Mouse (Mus musculus): ENCODE data around the gene Rack1.

The Rack1 gene

DNA sequence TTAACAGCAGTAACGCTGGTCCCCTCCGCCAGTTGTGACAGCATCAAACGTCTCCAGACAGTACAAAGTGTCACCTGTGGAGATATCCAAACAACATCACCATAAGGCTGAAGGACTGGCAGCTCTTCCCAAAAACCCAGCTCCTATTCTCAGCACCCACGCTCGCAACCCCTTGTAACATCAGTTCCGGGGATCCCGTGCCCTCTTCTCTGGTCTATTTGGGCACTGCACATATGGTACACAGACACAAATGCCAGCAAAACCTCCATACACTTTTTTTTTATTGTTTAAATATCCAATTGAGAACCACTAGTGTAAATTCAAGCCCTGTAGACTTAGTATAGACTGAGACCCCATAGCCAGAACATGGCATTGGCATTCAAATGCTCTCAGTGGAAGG is 4.9 kb upstream of the Rack1 start:
- 93% methylated on average over 7 of the region's 7 CpGs for WGBS

GRCm38 (mm10) chr11:48796290-48796689 is 3.8 kb upstream of the Rack1 start:
- 88% methylated on average over 4 of the region's 4 CpGs for WGBS

DNA sequence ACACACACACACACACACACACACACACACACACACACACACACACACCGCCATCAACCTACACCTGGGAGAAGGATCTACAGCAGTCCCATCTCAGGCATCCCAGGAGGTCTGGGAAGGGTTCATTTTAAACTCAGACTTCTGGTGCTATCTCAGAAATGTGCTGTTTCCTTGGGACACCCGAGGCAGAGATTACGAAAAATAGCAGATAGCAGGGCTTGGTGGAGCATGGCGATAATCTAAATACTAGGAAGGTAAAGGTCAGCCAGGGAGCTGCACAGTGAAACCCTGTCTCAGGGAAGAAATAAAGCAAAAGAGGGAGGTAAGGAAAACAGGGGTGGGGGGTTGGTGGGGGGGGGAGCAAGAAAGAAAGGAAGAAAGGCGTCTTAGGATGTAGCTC is 2.8 kb upstream of the Rack1 start:
- 94% methylated on average over 5 of the region's 5 CpGs for WGBS

DNA sequence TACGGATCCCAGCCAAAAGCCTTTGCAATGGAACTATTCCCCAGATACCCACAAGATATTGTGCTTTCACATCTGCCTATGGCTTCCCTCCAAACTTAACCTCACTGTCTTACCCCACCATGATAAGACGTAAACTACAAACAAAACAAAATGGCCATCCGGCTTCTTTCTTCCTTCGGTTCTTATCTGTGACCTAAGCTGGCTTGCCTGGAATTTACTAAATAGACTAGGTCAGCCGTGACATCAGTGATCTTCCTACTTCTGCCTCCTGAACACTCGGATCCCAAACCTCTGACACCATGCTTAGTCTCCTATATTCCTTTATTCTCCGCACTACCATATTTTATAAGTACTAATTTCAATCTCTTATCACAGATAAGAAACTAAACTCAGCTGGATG is 1.8 kb upstream of the Rack1 start:
- WGBS: 90% methylated on average over 7 of the region's 7 CpGs

DNA sequence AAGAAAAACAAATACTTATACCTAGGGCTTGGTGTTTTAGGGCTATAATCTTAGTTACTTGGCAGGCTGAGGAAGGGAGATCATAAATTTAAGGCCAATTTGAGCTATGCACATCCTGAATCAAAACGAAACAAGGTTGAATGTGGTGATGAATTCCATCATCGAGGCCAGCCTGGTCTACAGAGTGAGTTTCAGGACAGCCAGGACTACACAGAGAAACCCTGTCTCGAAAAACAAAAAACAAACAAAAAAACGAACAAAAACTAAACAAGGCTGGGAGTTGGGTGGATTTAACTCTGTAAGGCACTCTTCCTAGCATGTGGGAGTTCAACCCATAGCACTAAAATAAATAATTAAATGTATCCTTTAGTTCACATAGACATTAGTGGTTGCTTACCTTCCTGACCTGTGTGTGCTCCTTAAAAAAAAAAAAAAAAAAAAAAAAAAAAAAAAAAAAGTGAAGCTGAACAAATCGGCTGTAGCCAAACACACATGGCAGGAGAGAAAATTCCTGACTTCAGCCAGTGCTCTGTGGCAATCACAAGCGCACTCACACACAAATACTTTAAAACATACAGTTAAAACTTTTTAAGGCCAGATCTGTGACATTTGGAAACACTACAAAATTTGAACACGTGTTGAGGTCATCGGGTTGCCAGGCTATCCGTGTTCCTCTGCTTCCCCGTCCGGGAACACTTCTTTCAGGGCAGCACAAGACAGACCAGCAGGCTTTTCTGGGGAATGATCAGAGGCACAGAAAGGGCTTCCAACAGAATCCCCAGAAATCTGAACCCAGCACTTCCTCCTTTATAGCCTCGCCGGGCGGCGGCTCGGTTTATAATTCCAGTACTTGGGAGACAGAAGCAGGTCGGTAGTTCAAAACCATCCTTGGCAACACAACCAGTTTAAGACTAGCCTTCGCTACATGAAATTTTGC is 880 bp upstream of the Rack1 start:
- WGBS: 8% methylated on average over 18 of the region's 18 CpGs

DNA sequence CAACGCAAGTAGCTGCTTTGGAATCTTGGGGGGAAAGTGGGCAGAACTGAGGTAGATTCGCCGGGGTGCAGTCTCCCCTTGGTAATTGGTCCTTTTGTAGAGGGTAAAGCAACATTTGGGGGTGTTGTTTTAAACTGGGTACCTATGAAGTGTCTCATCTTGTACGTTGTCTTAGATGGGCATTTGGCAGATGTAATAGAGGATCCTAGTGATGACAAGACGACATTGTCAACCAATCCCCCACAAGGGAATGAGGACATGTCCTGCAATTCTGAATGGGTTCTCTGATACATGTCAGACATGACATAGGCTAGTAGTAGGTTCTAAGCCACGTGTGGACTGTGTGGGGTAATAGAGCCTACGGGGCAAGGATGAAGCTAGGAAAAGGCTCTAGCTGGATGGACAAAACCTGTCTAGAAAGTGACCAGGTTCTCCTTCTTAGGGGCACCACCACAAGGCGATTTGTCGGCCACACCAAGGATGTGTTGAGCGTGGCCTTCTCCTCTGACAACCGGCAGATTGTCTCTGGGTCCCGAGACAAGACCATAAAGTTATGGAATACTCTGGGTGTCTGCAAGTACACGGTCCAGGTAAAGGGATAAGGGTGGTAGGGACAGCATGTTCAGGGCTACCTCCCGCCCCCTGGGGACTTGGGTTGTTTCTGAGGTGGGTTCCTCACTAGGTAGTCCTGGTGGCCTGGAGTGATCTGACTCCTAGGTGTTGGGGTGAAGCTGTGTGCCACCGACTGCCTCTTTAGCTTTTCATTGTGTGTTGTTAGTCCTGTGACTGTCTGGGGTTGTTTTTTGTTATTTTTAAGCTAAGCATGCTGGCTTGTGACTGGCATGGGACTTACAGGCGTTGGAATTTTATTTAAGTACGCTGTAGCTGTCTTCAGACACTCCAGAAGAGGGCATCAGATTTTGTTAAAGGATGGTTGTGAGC is 2.0 kb downstream of the Rack1 start:
- 60% methylated on average over 17 of the region's 17 CpGs for WGBS

GRCm38 (mm10) chr11:48803988-48804387 is 3.9 kb downstream of the Rack1 start:
- 92% methylated on average over 2 of the region's 2 CpGs for WGBS

- WGBS: 73% methylated on average over 2 of the region's 2 CpGs
These were observed 4.8 kb downstream of the Rack1 start for GRCm38 (mm10) chr11:48804922-48805321.

- 42% methylated on average over 21 of the region's 21 CpGs for WGBS
These were observed 6.9 kb downstream of the Rack1 start for GRCm38 (mm10) chr11:48806856-48807562.

GRCm38 (mm10) chr11:48807563-48808303 is 7.6 kb downstream of the Rack1 start:
- WGBS: 52% methylated on average over 14 of the region's 14 CpGs

DNA sequence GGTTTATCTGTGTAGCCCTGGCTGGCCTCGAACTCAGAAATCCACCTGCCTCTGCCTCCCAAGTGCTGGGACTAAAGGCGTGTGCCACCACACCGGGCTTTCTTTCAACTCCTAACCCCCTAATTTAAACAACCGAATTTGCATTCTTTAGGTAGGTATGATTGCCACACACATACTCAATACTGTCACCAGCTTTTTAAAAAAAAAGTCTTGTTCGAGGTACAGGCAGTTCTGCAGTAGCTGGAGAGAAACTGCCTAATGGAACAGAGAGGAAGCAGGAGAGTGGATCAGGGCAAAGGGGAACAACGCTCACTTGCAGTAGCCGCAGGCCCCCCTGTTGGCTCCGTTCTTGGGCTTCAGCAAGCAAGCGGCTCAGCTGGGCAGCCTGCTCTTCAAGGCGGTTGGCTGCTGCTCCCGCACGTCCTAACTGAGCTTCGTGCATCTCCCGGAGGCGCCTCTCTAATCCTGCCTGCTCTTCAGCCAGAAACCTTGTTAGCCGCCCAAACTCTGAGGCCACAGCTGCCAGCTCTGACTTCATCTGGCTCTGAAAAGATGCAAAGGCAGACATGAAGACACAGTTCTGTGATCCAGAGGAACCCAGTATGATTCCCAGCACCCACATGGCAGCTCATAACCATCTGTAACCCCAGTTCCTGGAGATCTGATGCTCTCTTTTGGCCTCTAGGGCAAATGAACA is 8.8 kb downstream of the Rack1 start:
- 43% methylated on average over 16 of the region's 16 CpGs for WGBS

DNA sequence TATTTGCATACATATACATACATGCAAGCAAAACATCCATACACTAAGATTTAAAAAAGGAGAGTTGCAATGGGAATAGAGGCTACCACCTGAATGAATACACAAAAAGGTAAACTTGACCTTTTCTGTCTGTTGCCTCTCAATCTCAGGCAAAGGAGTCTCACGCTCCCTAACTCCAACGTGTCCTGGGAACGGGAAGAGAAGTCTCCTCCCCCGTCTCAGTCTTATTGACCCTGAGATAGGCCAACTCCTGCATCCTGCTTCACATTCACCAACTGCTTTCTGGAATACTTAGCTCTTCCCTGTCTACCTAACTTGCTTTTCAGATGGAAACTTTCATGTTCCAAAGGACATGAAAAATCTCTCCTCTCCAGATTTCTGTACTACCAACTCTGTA is 9.3 kb downstream of the Rack1 start:
- 75% methylated on average over 4 of the region's 4 CpGs for WGBS

- 68% methylated on average over 2 of the region's 2 CpGs for WGBS
These were observed 10.0 kb downstream of the Rack1 start for GRCm38 (mm10) chr11:48810142-48810541.

- 58% methylated on average over 16 of the region's 16 CpGs for WGBS
These were observed 15.7 kb downstream of the Rack1 start for GRCm38 (mm10) chr11:48815851-48816250.

GRCm38 (mm10) chr11:48816281-48816781 is 16.2 kb downstream of the Rack1 start:
- 2% methylated on average over 23 of the region's 23 CpGs for WGBS

GRCm38 (mm10) chr11:48816800-48817665 is 16.9 kb downstream of the Rack1 start, which contains the start of gene Trim41:
Trim41 (minus strand) TSS chr11:48817353.
- WGBS: under 1% methylated on average over 77 of the region's 77 CpGs

GRCm38 (mm10) chr11:48817794-48818193 is 17.7 kb downstream of the Rack1 start:
- WGBS: 2% methylated on average over 9 of the region's 9 CpGs

DNA sequence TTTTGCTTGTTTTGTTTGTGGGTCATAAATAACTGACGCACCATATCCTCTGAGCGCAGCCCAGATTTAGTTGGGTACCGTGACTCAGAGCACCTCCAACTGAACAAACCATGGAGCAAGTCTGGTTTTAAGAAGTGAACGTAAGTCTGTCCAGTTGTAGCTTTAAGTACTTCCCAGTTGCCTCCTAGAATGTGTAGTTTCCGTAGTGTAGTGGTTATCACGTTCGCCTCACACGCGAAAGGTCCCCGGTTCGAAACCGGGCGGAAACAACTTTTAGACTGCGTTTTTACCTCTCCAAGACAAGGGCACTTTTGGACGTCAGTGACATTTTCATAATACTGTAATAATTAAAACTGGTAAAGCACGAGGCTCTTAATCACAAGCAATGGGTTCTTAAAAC is 18.2 kb downstream of the Rack1 start:
- under 1% methylated on average over 16 of the region's 16 CpGs for WGBS

DNA sequence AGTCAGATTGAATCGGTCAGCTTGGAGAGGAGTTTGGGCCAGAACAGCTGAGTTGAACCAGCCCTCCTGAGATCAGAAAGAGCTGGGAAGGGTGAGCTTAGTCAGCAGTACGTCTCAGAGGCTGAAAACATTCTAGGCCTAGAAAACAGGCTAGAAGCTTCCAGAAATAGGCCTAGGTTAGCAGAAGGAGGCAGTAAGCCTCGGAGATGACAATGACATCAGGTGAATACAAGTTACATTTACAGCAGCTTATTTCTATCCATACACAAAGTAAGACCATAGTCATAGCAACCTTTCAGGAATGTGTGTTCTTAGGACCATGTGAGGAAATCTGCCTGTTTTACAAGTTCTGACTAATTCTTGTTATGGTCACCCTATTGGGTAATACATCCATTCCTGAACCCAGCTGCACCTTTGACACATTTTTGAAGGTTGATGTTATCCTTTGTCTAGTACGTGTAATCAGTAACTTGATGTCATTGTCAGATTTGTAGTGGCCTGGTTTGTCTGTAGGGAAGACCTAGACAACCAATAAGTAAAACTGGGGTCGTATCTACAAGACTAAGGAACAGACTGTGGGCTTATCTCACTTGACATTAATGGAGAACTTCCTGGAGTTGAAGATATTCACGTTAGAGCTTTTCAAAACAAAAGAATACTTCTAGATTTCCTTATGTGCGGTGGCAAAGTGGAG is 19.6 kb downstream of the Rack1 start:
- 86% methylated on average over 7 of the region's 7 CpGs for WGBS

Data from cerebral cortex, adult 2 months (tissue).